Mouse (Mus musculus) mouse trophoblast stem cell (cell line): Measurements from ENCODE around the gene Nup93.

Source experiments
- in situ Hi-C, 2 experiments: fragments of 300-500 bp; cut with MseI, MboI; formaldehyde crosslinking; loops; 2 replicates in 1 of 2; 3 replicates in 1 of 2; pipeline ENCODE4 v1.15.1; 2025

Gene Nup93

DNA sequence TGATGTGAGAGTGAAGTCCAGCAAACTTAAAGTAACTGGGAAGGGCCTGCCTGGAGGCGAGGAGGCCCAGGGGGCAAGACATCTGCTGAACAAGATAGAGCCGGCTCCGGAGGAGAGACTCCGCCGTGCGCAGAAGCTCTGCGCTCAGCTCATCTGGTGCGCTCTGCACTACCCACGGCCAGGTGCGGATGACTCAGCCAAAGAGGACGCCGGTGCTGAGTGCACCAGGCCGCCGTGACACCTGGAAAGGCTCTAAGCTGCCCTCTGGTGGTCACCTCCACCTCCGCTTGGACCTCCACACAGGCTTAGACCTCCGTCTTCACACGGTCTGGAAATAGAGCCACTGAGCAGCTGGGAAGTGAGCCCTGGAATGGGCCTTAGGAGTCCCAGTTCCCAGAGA, 27.8 kb upstream of the Nup93 start:
- in situ Hi-C loops, result no loop called here

DNA sequence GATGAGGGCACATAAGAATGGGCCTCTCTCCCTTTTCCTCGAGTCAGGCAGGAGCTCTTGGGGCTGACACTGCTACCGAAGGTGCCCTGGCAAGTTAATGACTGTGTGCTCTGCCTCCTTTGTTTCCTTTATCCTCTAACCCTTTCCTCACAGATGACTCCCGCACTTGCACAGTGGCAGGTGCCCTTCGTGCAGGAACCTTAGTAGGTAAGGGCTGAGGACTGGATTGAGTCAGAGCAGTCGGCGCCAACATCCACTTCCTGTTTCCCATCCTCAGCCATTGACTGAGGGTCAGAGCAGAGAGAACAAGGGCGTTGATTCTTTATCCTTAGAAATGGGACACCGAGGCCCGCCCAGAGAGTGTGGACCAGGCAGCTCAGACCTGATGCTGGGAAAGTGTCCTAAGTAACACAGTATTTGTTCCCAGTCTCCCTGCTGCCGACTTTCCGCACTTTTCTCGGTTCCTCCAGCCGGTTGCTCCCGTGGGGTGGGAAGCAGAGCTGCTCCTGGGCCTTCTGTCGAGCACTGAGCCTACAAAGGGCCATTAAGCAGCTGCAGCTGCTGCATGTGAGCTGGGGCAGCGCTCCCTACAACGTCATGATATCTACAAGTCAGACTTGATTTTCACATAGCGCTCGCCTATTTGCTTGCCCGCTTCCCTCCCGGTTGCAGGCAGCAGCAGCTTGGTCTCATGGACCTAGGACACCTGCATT, 26.9 kb upstream of the Nup93 start:
- in situ Hi-C loops, result no loop called here

DNA sequence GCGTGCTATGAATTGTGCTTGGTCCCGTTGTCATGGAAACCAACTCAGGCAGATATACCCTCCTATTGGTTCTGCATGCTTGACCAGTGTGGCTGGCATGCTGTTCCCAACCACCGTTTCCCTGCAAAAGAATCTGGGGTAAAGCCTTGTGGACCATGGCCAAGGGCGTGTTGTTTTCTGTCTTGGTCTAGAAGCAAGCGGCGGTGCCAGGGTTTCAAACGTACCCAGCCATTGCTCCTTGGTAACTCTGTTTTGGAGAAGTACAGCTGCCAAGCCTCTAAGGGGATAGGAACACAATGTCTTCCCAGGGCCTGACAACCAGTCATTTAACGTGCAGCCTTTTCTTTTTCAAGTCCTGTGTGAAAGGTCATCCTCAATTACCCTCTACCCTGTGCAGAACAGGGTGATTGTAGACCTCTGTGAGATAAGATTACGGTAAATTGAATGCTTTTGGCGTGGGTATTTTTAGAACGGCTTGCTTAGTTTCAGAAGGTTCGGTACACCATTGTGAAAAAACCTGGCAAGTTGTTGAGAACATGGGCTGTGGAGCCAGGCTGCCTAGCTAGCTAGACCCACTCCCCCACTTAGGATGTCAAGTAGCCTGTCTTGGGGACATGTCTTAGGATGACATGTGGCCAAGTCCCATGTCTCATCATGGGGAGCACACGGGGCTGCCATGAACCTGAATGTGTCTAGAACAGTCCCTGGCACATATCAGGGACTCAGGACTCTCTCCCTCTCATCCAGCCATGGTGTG, 24.9 kb upstream of the Nup93 start:
- in situ Hi-C loops, result loop anchor here in 1 of 2 experiments (10.0 kb wide), 1 partner anchor 85 kb away; no protein-coding TSS in a partner anchor

DNA sequence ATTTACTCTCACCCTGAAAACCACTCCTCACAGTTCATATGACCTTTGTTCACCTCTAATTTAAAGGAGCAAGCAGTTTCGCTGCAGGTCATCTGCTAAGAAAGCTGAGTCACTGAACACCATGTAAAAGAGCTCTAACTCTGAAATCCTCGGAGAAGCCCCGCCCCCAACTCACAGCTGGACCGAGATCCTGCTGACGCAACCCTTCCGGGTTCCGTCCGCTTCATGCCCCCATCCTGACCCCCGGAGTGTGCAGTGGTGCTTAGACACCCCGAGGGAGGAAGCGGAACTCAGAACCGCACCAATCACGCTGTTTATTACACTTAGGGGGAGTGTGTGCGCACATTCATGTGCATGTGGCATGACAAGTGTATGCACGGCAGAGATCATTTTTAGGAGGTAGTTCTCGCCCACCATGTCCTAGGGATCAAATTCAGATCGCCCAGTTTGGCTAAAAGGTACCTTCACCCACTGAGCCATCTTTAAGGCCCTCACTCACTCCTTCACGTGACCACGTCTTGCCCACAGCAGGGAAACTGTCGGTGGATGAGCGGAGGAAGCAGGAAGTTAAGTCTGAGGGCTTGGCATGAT, 23.2 kb upstream of the Nup93 start:
- in situ Hi-C loops, result loop anchor here in 1 of 2 experiments (10.0 kb wide), 1 partner anchor 86 kb away; no protein-coding TSS in a partner anchor

DNA sequence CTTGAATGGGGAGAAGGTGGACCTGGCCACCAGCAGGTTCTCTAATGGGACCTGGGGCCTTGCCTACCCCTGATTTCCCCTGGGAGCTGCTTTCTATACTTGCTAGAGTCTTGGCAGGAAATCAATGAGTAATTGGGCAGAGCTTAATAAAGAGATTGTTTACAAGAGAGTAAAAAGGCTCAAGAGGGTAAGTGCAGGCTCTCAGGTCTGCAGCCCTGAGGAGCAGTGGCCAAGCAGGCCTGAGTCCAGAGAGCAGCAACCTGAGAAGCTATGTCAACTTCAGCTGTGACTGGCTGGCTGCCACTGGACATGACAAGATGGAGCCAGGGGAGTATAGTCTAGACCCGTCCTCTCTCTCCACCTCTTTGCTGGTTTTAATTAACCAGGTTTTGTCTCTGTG, 21.4 kb upstream of the Nup93 start:
- in situ Hi-C loops, result loop anchor here in 1 of 2 experiments (10.0 kb wide), 1 partner anchor 88 kb away; no protein-coding TSS in a partner anchor

DNA sequence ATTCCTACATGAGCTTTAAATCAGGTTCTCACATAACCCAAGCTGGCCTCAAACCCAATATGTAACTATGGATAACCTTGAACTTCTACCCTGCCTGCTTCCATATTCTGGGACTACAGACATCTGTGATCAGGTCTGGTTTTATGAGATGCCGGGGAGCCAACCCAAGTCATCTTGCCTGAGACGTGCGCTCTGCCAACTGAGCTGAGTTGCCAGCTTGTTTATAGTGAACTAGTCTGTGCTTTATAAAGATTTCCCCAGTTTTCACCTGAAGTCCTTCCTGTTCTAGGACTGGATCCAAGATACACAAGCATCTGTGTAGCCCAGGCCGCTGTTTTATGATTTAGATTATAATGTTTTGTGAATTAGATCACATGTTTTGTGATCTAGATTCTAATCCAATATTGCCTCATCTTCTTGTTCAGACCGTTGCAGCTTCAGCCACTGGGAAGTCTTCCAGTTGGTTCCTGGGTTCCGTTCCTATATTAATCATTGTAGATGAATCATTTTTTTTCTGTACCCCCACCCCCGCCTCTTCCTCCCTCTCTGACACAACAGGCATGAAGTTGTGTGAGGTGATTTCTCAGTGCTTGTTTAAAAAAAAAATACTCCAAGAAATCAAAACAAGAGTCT, 19.7 kb upstream of the Nup93 start:
- in situ Hi-C loops, result loop anchor here in 1 of 2 experiments (10.0 kb wide), 1 partner anchor 90 kb away; no protein-coding TSS in a partner anchor

DNA sequence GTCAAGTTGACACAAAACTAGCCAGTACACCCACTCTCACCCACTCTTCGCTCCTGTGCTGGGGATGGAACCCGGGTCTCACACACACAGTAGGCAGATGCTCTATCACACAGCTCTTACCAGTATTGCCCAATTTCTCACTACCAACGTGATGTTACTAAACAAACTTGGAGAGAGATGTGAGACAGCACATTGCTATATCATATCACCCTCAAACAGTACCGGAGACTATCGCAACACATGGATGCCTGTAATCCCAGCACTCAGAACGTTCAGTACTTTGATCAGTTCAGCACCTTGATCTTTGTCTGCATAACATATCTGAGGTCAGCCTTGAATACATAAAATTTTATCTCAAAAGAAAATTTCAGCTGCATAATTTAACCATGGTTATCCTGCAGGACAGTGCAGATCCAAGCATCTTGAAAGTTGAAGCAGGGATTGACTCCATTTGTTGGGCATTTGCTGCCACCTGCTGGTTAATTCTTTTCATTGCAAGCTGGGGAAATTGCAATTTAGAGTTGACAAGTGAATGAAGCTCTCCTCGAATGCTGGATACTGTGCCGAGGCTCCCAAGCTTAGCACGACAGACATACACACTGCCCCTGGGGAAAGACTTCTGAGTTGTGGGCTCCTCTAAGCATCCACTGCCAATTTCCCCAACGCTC, 15.0 kb upstream of the Nup93 start:
- in situ Hi-C loops, result loop anchor here in 1 of 2 experiments (10.0 kb wide), 1 partner anchor 95 kb away; no protein-coding TSS in a partner anchor

DNA sequence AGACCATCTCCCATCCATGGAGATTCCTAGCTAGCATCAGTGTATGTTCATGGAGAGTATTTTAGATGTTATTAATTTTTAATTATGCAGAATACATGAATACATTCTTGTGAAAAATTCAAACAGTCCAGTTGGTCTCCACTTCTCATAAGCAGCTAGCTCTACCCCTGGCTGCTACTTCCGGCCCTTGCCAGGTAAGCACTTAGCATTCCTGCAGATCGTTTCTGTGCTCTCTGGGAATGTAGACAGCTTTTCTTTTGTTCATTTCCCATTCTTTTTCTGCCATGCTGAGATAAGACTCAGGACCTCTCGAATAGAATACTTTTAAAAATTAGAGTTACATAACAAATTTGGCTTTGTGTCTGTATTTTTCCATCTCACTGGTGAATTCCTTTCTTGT, 10.3 kb upstream of the Nup93 start:
- in situ Hi-C loops, result loop anchor here in 1 of 2 experiments (10.0 kb wide), 1 partner anchor 99 kb away; no protein-coding TSS in a partner anchor

DNA sequence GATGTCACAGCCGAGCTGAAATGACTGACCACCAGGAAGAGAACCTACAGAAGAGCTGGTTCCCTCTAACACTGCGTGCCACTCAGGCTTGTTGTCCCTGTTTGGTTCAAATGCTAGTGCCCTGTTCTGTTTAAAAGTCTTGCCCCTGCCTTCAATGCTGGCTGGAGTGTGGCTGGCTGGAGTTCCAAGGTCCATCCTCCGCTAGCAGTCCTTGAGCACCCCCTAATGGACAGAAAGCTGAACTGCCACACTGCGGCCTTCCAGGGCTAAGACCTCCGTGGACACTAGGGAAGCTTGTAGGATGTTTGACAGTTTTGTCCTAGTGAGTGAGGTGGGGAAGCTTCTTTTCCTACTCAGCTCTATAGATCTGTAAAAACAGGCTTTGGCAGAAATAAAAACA, 8.6 kb upstream of the Nup93 start:
- in situ Hi-C loops, result loop anchor here in 1 of 2 experiments (10.0 kb wide), 1 partner anchor 101 kb away; no protein-coding TSS in a partner anchor

DNA sequence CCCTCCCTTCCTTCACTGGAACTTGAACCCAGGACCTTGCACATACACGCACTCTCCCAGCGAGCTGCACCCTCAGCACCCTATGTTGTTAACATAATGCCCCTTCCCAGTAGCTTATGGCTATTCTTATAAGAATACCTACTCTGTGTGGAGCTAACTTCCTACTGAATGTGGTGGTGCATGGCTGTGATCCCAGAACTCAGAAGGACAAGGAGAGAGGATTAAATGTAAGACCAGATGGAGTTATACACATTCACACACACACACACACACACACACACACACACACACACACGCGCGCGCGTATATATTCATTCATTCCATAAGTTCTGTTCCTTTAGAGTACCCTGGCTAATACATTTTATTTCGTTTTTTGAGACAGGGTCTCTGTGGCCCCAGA, 8.1 kb upstream of the Nup93 start:
- in situ Hi-C loops, result loop anchor here in 1 of 2 experiments (10.0 kb wide), 1 partner anchor 101 kb away; no protein-coding TSS in a partner anchor

DNA sequence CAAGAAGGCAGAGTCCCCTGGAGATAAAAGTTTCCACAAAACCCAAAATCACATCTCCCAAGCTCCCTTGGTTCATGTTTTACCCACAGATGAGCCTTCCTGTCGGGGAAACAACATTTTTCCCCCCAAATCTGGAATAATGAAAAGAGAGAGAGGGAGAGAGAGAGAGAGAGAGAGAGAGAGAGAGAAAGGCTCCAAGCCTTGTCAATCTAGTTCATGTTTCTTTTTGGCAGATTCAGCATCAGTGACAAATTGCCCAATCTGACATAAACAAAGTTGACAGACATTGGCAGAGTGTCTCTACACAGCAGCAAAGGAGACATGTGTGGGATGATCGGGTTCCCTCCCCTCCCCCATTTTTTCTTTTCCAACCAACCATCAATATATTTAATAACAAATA, 6.9 kb upstream of the Nup93 start:
- in situ Hi-C loops, result loop anchor here in 1 of 2 experiments (10.0 kb wide), 1 partner anchor 103 kb away; no protein-coding TSS in a partner anchor

DNA sequence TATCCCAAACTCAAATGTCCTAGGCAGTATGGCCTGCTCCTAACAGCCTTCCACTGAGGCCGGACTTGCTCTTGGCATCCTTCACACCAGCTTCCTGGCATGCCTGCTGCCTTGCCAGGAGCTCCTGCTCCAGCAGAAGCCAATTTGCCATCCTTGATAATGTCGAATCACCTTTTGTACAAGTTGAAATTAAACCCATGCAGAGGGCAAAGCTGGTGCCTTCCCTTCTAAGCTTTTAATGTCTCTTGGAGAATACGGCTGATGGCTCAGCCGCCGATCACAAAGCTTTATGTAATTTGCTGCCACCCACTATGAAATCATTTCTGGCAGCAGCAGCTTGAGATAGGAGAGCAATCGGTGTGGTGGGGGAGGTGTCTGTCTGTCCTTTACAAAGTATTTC, 4.7 kb upstream of the Nup93 start:
- in situ Hi-C loops, result loop anchor here in 1 of 2 experiments (10.0 kb wide), 1 partner anchor 105 kb away; no protein-coding TSS in a partner anchor

DNA sequence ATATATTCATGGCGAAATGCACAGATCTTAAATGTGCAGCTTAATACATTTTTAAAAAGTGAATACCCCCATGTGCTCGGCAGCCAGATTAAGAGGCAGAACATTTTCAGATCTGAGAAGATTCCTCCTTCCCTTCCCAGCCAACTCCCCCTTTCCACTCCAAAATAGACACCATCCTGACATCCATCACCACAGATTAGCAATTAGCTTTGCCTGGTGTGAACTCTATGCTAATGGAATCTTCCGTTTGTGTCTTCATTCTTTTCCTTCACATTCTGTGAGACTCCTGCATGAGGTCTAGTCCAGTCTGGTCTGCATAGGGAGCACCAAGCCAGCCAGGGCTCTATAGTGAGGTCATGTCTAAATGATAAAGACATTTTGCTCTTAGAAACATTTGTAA, 4.1 kb upstream of the Nup93 start:
- in situ Hi-C loops, result no loop called here

DNA sequence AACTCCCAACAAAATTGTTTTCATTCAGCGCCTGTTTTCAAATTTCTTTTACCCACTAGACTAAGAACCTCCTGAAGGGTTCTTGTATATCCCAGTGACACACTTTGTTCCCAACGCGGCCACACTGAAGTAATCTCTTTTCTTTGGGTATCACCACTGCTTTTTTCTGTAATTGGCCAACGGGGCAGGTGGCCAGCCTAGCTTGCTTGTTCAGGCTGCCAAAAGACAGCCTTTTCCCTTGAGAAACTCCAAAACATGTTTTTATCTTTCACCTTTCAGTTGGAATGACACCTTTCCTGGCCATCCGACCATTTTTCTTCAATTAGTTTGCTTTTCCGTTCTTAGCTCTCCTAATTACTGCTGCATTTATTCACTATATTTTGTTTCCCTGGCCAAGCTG, 545 bp upstream of the Nup93 start:
- in situ Hi-C loops, result no loop called here

DNA sequence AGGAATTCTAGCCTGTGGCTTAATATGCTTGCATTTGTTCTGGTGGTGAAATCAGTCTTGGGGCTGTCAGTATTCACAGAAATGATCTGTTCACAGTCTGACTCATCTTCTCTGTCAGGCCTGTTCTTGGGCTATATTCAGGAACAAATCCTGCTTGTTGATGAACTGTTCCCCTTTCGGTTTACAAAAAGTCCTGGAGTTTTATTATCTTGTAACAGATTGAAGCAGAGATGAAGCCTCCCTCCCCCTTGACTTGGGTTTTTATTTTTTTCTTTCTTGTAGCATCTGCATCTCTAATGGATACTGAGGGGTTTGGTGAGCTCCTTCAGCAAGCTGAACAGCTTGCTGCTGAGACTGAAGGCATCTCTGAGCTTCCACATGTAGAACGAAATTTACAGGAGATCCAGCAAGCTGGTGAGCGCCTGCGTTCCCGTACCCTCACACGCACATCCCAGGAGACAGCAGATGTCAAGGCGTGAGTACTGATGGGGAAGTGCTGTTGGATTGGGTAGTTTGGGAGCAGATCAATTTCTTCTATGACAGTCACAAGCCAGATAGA, 13.1 kb downstream of the Nup93 start:
- in situ Hi-C loops, result no loop called here

DNA sequence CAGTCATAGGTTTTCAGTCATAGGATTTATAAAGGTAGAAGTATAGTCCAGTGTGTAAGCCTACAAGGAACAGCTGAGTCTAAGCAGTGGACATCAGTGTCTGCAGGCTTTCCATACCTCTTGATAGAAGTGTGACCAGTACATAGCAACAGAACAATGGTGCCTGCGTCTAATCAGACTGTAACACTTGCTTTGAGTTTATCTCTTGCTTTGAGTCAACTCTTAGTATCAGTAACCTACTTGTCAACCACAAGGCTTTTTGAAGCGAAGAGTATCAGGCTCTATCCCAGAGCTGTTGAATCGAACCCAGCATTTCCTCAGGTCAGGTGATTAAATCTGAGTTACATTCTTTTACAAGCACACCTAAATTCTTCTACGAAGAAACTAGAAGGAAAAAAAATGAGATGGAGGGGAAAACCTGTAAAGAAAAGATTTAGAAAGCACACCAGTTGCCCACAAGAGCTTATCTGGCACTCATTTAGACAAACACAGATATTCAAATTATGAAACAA, 25.9 kb downstream of the Nup93 start:
- in situ Hi-C loops, result no loop called here

DNA sequence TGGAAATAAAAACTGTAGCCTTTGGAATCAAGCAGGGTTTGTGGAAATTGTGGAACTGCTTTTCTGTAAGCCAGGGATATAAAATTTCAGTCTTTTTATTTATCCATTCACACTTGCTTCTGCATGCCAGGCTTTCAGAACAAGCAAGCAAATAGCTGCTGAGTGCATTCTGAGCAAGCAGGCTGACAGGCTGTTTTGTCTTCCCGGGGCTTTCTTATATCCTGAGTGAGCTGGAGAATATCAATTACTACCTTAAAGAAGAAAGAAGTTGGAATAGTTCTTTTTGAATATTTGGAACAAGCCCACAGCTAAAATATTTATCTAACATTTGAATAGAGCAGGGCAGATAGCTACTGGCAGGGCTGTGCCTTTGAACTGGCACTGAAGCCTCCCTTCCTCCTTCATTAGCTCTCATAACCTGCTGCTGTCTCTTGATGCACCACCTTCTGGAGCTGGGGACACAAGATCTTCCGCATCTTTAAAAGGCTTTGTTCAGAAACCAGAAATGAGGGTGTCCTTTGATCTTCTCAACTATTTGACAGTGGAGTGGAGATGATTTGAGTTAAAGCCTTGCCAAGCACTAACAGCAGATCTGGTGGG, 35.6 kb downstream of the Nup93 start:
- in situ Hi-C loops, result no loop called here

DNA sequence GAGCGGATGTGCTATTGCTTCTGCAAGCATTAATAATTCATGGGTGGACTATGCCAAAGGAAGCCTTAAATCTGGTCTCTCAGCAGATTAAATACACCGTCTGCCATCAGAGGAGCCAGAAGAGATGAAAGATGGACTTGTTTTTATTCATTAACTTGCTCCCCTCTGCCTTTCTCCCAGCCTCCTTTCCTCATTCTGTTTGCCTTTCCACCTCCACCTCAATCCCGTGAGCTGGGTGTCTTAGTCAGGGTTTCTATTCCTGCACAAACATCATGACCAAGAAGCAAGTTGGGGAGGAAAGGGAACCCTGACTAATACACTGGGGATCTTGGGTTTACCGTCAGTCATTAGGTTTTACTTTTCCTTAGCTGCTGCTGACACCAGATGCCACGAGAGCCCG, 44.5 kb downstream of the Nup93 start:
- in situ Hi-C loops, result no loop called here

DNA sequence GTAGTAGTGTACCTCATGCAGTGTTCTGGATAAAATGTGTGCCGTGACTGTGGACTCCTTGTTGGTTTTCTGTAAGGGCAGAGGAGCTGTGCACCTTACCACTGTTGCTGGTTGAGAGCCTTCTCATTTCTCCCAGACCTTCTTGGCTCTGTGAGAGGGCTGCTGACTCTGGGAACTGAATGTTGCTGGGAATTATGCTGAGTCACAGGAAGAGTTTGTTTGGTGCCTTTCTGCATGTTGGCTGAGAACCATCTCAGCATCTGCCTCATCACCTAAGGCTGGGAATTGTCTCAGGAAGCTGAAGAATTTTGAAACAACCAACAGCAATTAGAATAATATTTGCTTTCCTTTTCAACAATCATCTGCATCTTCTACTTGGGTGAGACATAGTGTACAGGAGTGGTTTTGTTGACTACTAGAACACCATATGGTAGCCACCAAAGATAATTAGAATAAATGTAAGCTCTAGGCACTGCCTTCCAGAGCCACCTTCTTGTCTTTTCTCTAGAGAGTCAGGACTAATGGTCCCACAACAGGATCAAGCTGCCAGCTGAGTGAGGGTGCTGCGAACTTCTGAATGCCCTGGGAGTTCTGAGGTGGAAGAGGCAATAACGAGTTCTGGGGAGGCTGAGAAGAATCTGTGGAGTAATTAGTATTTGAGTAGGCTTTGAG, 48.4 kb downstream of the Nup93 start:
- in situ Hi-C loops, result no loop called here
